Comparison of ENCODE assay signal across 7 mouse cellular contexts in genomic region chr16:87495716-87496447, GRCm38 (mm10). TPM values are rescaled to one million over a fixed set of nuclear protein-coding genes. Genes with fewer than 3 reads are reported as not detected.
A peak's percentile ranks its signal among the peaks of the same experiment; 100 is the strongest.
DNase-seq lines count a peak whose midpoint lies in the region; ATAC-seq lines count a peak whose summit lies in the region.

Gene Cct8 (minus strand): TSS chr16:87495873.

- H3K4me3 ChIP-seq in intestine, embryonic 16.5 days (ENCODE audit: low read length): peak within 1 kb of the TSS; percentile 96
- peak within 1 kb of the TSS; percentile 91 for H3K4me3 ChIP-seq in midbrain, embryonic 11.5 days (ENCODE audit: low read depth, low read length)

- peak; percentile 96 for ATAC-seq in intestine, embryonic 16.5 days
- peak; percentile 97 for ATAC-seq in midbrain, embryonic 11.5 days (ENCODE audit: low FRiP score)

- no peaks in the 10 kb centered on the region for H3K27me3 ChIP-seq in intestine, embryonic 16.5 days (replicated peaks; ENCODE audit: control insufficient read depth, insufficient read depth, low read length)
- H3K27me3 ChIP-seq in midbrain, embryonic 11.5 days (ENCODE audit: control insufficient read depth, insufficient read depth, low read length): no peaks in the 10 kb centered on the region

- WGBS in intestine, embryonic 16.5 days: under 1% methylated on average over 48 of the region's 48 CpGs
- under 1% methylated on average over 47 of the region's 48 CpGs for WGBS in midbrain, embryonic 11.5 days

- H3K9me3 ChIP-seq in intestine, embryonic 16.5 days (ENCODE audit: control insufficient read depth, low read length): no peaks in the 10 kb centered on the region
- no peaks in the 10 kb centered on the region for H3K9me3 ChIP-seq in midbrain, embryonic 11.5 days (ENCODE audit: control insufficient read depth, low read length)

- peak; percentile 94 for DNase-seq in adrenal gland, adult 8-10 months
- peak; percentile 97 for DNase-seq in embryo, embryonic 9.5 days (ENCODE audit: extremely low spot score)
- DNase-seq in gastrocnemius, postnatal 4 days (ENCODE audit: low spot score in 2 of 2): peak; percentile 91 to 97
- DNase-seq in left cerebral cortex, postnatal 36 days (ENCODE audit: low spot score in 2 of 2): peak; percentile 95 to 96
- peak; percentile 99 for DNase-seq in midbrain, embryonic 11.5 days (ENCODE audit: low spot score, missing footprints)
- DNase-seq in skeletal muscle tissue, adult 2 months (ENCODE audit: low read depth, low spot score): peak; percentile 98

- peaks cover 3% of the 10 kb centered on the region; the same call in 1 of the 2 replicates for H3K36me3 ChIP-seq in intestine, embryonic 16.5 days (ENCODE audit: control insufficient read depth, insufficient read depth, low read length)
- peaks cover 5% of the 10 kb centered on the region; the same call in 1 of the 2 replicates for H3K36me3 ChIP-seq in midbrain, embryonic 11.5 days (ENCODE audit: control insufficient read depth, insufficient read depth, low read length)

- intact Hi-C loops in left cerebral cortex, postnatal 36 days (cut with DNase I): loop anchor here (2.0 kb wide), 2 partner anchors 15 to 41 kb away; partner anchors contain the start of gene Usp16

- H3K27ac ChIP-seq in intestine, embryonic 16.5 days (ENCODE audit: low read length): peak within 1 kb of the TSS; percentile 88
- peak within 1 kb of the TSS; percentile 47 for H3K27ac ChIP-seq in midbrain, embryonic 11.5 days (ENCODE audit: low read depth, low read length)

- H3K4me1 ChIP-seq in intestine, embryonic 16.5 days (ENCODE audit: control insufficient read depth, insufficient read depth, low read length): peaks cover 13% of the 10 kb centered on the region
- peaks cover 14% of the 10 kb centered on the region for H3K4me1 ChIP-seq in midbrain, embryonic 11.5 days (ENCODE audit: control insufficient read depth, insufficient read depth, low read length)

- peak within 1 kb of the TSS; percentile 94 for H3K9ac ChIP-seq in intestine, embryonic 16.5 days (ENCODE audit: low read depth, low read length)
- H3K9ac ChIP-seq in midbrain, embryonic 11.5 days (ENCODE audit: low read length): peak within 1 kb of the TSS; percentile 95

- peak within 1 kb of the TSS; percentile 71 for H3K4me2 ChIP-seq in intestine, embryonic 16.5 days (ENCODE audit: low read depth, low read length)
- peak within 1 kb of the TSS; percentile 82 for H3K4me2 ChIP-seq in midbrain, embryonic 11.5 days

RNA-seq across cellular contexts. Expression of gene Cct8, which starts in this region (rescaled TPM):
- 100 to 1,000 TPM; 174 to 216 (median 181) TPM for total RNA-seq in adrenal gland, adult 8-10 months (2022)
- 100 to 1,000 TPM; 190 to 198 TPM for total RNA-seq in gastrocnemius, postnatal 4 days (2021)
- polyA plus RNA-seq in intestine, embryonic 16.5 days (2015; fragmentation: Nextera tagmentation; extraction: Ambion mirVana): 357 and 397 TPM in 2 replicates
- total RNA-seq in left cerebral cortex, postnatal 36 days (2021): 100 to 1,000 TPM; 156 to 160 TPM
- polyA plus RNA-seq in midbrain, embryonic 11.5 days (2014; fragmentation: Nextera tagmentation; extraction: Ambion mirVana): 693 and 743 TPM in 2 replicates

Comparison
In these comparisons a context has a peak if more than half of its experiments do, and no peak if none do; other contexts are left out.
1. Peak in every context shown above with its lines: DNase-seq, ATAC-seq, H3K4me3 ChIP-seq and H3K27ac ChIP-seq.